Mouse (Mus musculus): ENCODE data around the gene Tsnaxip1. TPM values are rescaled to one million over a fixed set of nuclear protein-coding genes. Genes with fewer than 3 reads are reported as not detected.

Tsnaxip1 gene
- polyA plus RNA-seq, 1 experiment, result 0.14 TPM

- WGBS, result 89% methylated on average over 7 of the region's 7 CpGs
- Histone ChIP-seq H3K27me3 (ENCODE audit: control insufficient read depth, insufficient read depth, low read length) (no peaks in the 10 kb centered on the region), H3K36me3 (ENCODE audit: control insufficient read depth, insufficient read depth, low read length) (peaks cover 7% of the 10 kb centered on the region), H3K4me3 (ENCODE audit: extremely low read depth, insufficient read depth, insufficient read length) (no peak overlapping the region), H3K27ac (ENCODE audit: insufficient read depth, low read length) (no peak overlapping the region), H3K4me1 (ENCODE audit: control insufficient read depth, insufficient read depth, insufficient read length) (peaks cover 9% of the 10 kb centered on the region)
- no peak for TF ChIP-seq CTCF (IDR thresholded peaks at IDR 0.05; ENCODE audit: extremely low read depth, insufficient read depth, insufficient read length, insufficient replicate concordance)
- no peak for TF ChIP-seq POLR2A (IDR thresholded peaks at IDR 0.05; ENCODE audit: low read depth, low read length)
- no peak for DNase-seq (ENCODE audit: low read depth in 1 of 2, low spot score in 2 of 2)
These were observed 22.7 kb upstream of the Tsnaxip1 start for GRCm38 (mm10) chr8:105804797-105805196.

GRCm38 (mm10) chr8:105805346-105805745 lies 22.2 kb upstream of the Tsnaxip1 start:
- no peaks in the 10 kb centered on the region for H3K27me3 ChIP-seq (ENCODE audit: control insufficient read depth, insufficient read depth, low read length)
- TF ChIP-seq POLR2A (IDR thresholded peaks at IDR 0.05; ENCODE audit: low read depth, low read length), result no peak
- TF ChIP-seq CTCF (IDR thresholded peaks at IDR 0.05; ENCODE audit: extremely low read depth, insufficient read depth, insufficient read length, insufficient replicate concordance), result no peak
- no peak overlapping the region for H3K4me3 ChIP-seq (ENCODE audit: extremely low read depth, insufficient read depth, insufficient read length)
- H3K4me1 ChIP-seq (ENCODE audit: control insufficient read depth, insufficient read depth, insufficient read length), result peaks cover 11% of the 10 kb centered on the region
- no peak for DNase-seq (ENCODE audit: low read depth in 1 of 2, low spot score in 2 of 2)
- H3K27ac ChIP-seq (ENCODE audit: insufficient read depth, low read length), result no peak overlapping the region
- 90% methylated on average over 3 of the region's 3 CpGs for WGBS
- peaks cover 5% of the 10 kb centered on the region for H3K36me3 ChIP-seq (ENCODE audit: control insufficient read depth, insufficient read depth, low read length)

- TF ChIP-seq POLR2A (IDR thresholded peaks at IDR 0.05; ENCODE audit: low read depth, low read length) (no peak), CTCF (IDR thresholded peaks at IDR 0.05; ENCODE audit: extremely low read depth, insufficient read depth, insufficient read length, insufficient replicate concordance) (no peak)
- WGBS, result 15% methylated on average over 1 of the region's 1 CpGs
- Histone ChIP-seq H3K27me3 (ENCODE audit: control insufficient read depth, insufficient read depth, low read length) (no peaks in the 10 kb centered on the region), H3K27ac (ENCODE audit: insufficient read depth, low read length) (no peak overlapping the region), H3K4me3 (ENCODE audit: extremely low read depth, insufficient read depth, insufficient read length) (no peak overlapping the region), H3K36me3 (ENCODE audit: control insufficient read depth, insufficient read depth, low read length) (peaks cover 5% of the 10 kb centered on the region), H3K4me1 (ENCODE audit: control insufficient read depth, insufficient read depth, insufficient read length) (peaks cover 14% of the 10 kb centered on the region)
- DNase-seq (ENCODE audit: low read depth in 1 of 2, low spot score in 2 of 2), result no peak
These were observed 21.6 kb upstream of the Tsnaxip1 start for GRCm38 (mm10) chr8:105805964-105806363.

- Histone ChIP-seq H3K36me3 (ENCODE audit: control insufficient read depth, insufficient read depth, low read length) (peaks cover 5% of the 10 kb centered on the region), H3K4me3 (ENCODE audit: extremely low read depth, insufficient read depth, insufficient read length) (no peak overlapping the region), H3K4me1 (ENCODE audit: control insufficient read depth, insufficient read depth, insufficient read length) (peaks cover 27% of the 10 kb centered on the region), H3K27ac (ENCODE audit: insufficient read depth, low read length) (no peak overlapping the region), H3K27me3 (ENCODE audit: control insufficient read depth, insufficient read depth, low read length) (no peaks in the 10 kb centered on the region)
- 93% methylated on average over 5 of the region's 5 CpGs for WGBS
- TF ChIP-seq POLR2A (IDR thresholded peaks at IDR 0.05; ENCODE audit: low read depth, low read length) (no peak), CTCF (IDR thresholded peaks at IDR 0.05; ENCODE audit: extremely low read depth, insufficient read depth, insufficient read length, insufficient replicate concordance) (no peak)
- no peak for DNase-seq (ENCODE audit: low read depth in 1 of 2, low spot score in 2 of 2)
These were observed 19.8 kb upstream of the Tsnaxip1 start for GRCm38 (mm10) chr8:105807766-105808165.

- DNase-seq (ENCODE audit: low read depth in 1 of 2, low spot score in 2 of 2), result no peak
- Histone ChIP-seq H3K27ac (ENCODE audit: insufficient read depth, low read length) (peak overlapping the region; percentile 54), H3K4me3 (ENCODE audit: extremely low read depth, insufficient read depth, insufficient read length) (no peak overlapping the region), H3K27me3 (ENCODE audit: control insufficient read depth, insufficient read depth, low read length) (no peaks in the 10 kb centered on the region), H3K36me3 (ENCODE audit: control insufficient read depth, insufficient read depth, low read length) (peaks cover 5% of the 10 kb centered on the region), H3K4me1 (ENCODE audit: control insufficient read depth, insufficient read depth, insufficient read length) (peaks cover 27% of the 10 kb centered on the region)
- TF ChIP-seq CTCF (IDR thresholded peaks at IDR 0.05; ENCODE audit: extremely low read depth, insufficient read depth, insufficient read length, insufficient replicate concordance) (no peak), POLR2A (IDR thresholded peaks at IDR 0.05; ENCODE audit: low read depth, low read length) (no peak)
- 89% methylated on average over 2 of the region's 2 CpGs for WGBS
These were observed 19.1 kb upstream of the Tsnaxip1 start for GRCm38 (mm10) chr8:105808480-105808879.

GRCm38 (mm10) chr8:105810245-105810786 lies 17.2 kb upstream of the Tsnaxip1 start:
- H3K27me3 ChIP-seq (ENCODE audit: control insufficient read depth, insufficient read depth, low read length), result no peaks in the 10 kb centered on the region
- H3K4me3 ChIP-seq (ENCODE audit: extremely low read depth, insufficient read depth, insufficient read length), result no peak overlapping the region
- TF ChIP-seq POLR2A (IDR thresholded peaks at IDR 0.05; ENCODE audit: low read depth, low read length), result no peak
- no peak for TF ChIP-seq CTCF (IDR thresholded peaks at IDR 0.05; ENCODE audit: extremely low read depth, insufficient read depth, insufficient read length, insufficient replicate concordance)
- no peaks in the 10 kb centered on the region for H3K36me3 ChIP-seq (ENCODE audit: control insufficient read depth, insufficient read depth, low read length)
- peak in 1 of 2 experiments; percentile 52 for DNase-seq (ENCODE audit: low read depth in 1 of 2, low spot score in 2 of 2)
- WGBS, result 22% methylated on average over 6 of the region's 6 CpGs
- peak overlapping the region; percentile 89 for H3K27ac ChIP-seq (ENCODE audit: insufficient read depth, low read length)
- peaks cover 27% of the 10 kb centered on the region for H3K4me1 ChIP-seq (ENCODE audit: control insufficient read depth, insufficient read depth, insufficient read length)

- Histone ChIP-seq H3K4me3 (ENCODE audit: extremely low read depth, insufficient read depth, insufficient read length) (no peak overlapping the region), H3K27ac (ENCODE audit: insufficient read depth, low read length) (peak overlapping the region; percentile 89), H3K4me1 (ENCODE audit: control insufficient read depth, insufficient read depth, insufficient read length) (peaks cover 27% of the 10 kb centered on the region), H3K27me3 (ENCODE audit: control insufficient read depth, insufficient read depth, low read length) (no peaks in the 10 kb centered on the region), H3K36me3 (ENCODE audit: control insufficient read depth, insufficient read depth, low read length) (no peaks in the 10 kb centered on the region)
- WGBS, result 79% methylated on average over 10 of the region's 10 CpGs
- no peak for TF ChIP-seq CTCF (IDR thresholded peaks at IDR 0.05; ENCODE audit: extremely low read depth, insufficient read depth, insufficient read length, insufficient replicate concordance)
- no peak for TF ChIP-seq POLR2A (IDR thresholded peaks at IDR 0.05; ENCODE audit: low read depth, low read length)
- DNase-seq (ENCODE audit: low read depth in 1 of 2, low spot score in 2 of 2), result no peak
These were observed 16.5 kb upstream of the Tsnaxip1 start for GRCm38 (mm10) chr8:105811061-105811460.
